Mouse (Mus musculus) intestine, embryonic 16.5 days (tissue): ENCODE data around the gene Hist1h2ai. TPM values are rescaled to one million over a fixed set of nuclear protein-coding genes. Genes with fewer than 3 reads are reported as not detected.
"Not testable (repeated sequence)": the region's sequence is repeated elsewhere in the genome, so short reads cannot be mapped to it uniquely, and the experiment has no call there.

Source experiments
- ATAC-seq: fragments of 200-750 bp; cut with Nextera tagmentation; 2 replicates; pipeline ENCODE4 v1.8.0; 2017; ENCODE audit warnings: moderate TSS enrichment, moderate library complexity
- H3K27ac ChIP-seq: fragments of 300-500 bp; sonication (generic); 2 replicates; pipeline ENCODE4 v1.5.1; 2014; ENCODE audit warnings: mild to moderate bottlenecking, low read length
- H3K27me3 ChIP-seq: fragments of 300-500 bp; sonication (generic); replicated peaks from 2 replicates; pipeline ENCODE4 v1.6.1; 2014; ENCODE audit warnings: low read length, control low read depth, mixed read lengths; ENCODE audit not compliant: control insufficient read depth, insufficient read depth
- H3K36me3 ChIP-seq: fragments of 300-500 bp; sonication (generic); 2 replicates; pipeline ENCODE4 v1.6.1; 2014; ENCODE audit warnings: low read length, control low read depth; ENCODE audit not compliant: control insufficient read depth, insufficient read depth
- H3K4me1 ChIP-seq: fragments of 300-500 bp; sonication (generic); 2 replicates; pipeline ENCODE4 v1.6.1; 2014; ENCODE audit warnings: low read length, control low read depth, mixed read lengths; ENCODE audit not compliant: control insufficient read depth, insufficient read depth
- H3K4me2 ChIP-seq: fragments of 300-500 bp; sonication (generic); 2 replicates; pipeline ENCODE4 v1.6.1; 2014; ENCODE audit warnings: low read depth, low read length, control low read depth
- H3K4me3 ChIP-seq: fragments of 300-500 bp; sonication (generic); 2 replicates; pipeline ENCODE4 v1.5.1; 2014; ENCODE audit warnings: mild to moderate bottlenecking, low read length
- H3K9ac ChIP-seq: fragments of 300-500 bp; sonication (generic); 2 replicates; pipeline ENCODE4 v1.6.1; 2014; ENCODE audit warnings: low read depth, low read length
- H3K9me3 ChIP-seq: fragments of 300-500 bp; sonication (generic); 2 replicates; pipeline ENCODE4 v1.6.1; 2016; ENCODE audit warnings: low read length, control low read depth; ENCODE audit not compliant: control insufficient read depth
- WGBS: fragments of 180-500 bp; shearing (Covaris S2); extraction: QIAGEN DNeasy Blood & Tissue Kit; methylation state at CpG from one replicate; pipeline ENCODE4 v1.1.7; 2014; 5-methylcytosine and 5-hydroxymethylcytosine counted together
- polyA plus RNA-seq: library from polyadenylated mRNA; unstranded; fragments of >200 nt; fragmentation: Nextera tagmentation; extraction: Ambion mirVana; gene quantifications from 2 replicates; pipeline ENCODE4 v1.2.1, GENCODE M21; 2015

Gene Hist1h2ai
- polyA plus RNA-seq, 1 experiment from 2014 or later: 10.9 TPM

DNA sequence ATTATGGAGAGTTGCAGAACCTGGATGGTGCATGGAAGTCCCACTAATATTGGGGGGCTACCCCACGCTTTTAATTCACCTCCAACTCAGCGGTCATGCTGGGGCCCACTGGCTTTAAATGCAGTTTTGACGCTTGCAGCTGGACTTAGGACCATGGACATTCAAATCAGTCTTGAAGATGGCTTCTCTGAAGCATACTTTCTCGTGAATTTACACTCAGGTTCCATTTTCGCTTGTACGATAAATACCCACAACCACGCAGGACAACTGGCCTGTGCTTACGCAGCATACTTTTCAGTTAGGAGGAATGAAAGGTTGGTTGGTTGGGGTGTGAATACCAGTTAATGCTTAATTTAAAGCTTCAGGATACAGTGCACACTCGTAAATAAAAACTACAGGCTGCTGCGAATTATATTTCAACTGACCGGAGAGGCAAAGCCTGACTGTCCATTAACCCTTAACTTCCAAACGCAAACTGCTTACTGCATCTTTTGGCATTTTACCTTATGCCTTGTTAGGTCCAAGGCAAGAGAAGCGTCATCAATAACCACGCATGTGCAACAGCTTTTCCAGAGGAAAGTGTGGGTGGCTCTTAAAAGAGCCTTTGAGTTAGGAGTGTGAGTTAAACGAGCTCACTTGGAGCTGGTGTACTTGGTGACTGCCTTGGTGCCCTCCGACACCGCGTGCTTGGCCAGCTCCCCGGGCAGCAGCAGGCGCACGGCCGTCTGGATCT is 925 bp upstream of the Hist1h2ai start:
- under 1% methylated on average over 20 of the region's 22 CpGs for WGBS
- H3K27ac ChIP-seq: peak overlapping the region; percentile 91
- H3K9ac ChIP-seq: peak overlapping the region; percentile 68
- H3K4me2 ChIP-seq: peak overlapping the region; percentile 88
- H3K27me3 ChIP-seq: no peaks in the 10 kb centered on the region
- H3K4me1 ChIP-seq: peaks cover 16% of the 10 kb centered on the region
- no peaks in the 10 kb centered on the region for H3K36me3 ChIP-seq
- H3K4me3 ChIP-seq: peak overlapping the region; percentile 48
- H3K9me3 ChIP-seq: no peaks in the 10 kb centered on the region
- no peak for ATAC-seq

DNA sequence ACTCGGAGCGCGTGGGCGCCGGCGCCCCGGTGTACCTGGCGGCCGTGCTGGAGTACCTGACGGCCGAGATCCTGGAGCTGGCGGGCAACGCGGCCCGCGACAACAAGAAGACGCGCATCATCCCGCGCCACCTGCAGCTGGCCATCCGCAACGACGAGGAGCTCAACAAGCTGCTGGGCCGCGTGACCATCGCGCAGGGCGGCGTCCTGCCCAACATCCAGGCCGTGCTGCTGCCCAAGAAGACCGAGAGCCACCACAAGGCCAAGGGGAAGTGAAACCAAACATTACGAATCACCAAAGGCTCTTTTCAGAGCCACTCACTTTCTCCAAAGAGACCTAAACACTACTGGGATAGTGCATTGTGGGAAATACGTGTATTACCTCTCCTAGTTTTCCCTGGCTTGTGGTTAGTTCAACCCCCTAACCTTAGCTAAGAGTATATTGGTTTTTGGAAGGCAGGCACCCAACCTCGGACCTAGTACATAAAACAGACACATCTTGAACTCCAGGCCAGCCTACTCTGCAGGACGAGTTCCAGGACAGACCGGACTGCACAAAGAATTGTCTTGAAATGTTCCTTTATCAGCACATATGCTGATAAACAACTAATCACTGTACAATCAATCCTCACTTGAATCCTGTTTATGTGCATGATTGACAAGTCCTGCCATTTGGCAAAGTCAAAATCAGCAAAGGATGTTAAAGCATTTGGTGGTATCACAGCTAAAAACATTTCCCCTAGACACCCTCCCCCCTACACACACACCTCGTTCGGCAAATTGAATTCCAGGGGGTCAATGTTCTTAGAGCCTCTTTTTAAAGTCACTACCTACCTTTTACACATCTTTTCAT is 544 bp downstream of the Hist1h2ai start:
- Histone ChIP-seq H3K4me2 (peak overlapping the region; percentile 88), H3K4me3 (peak overlapping the region; percentile 52), H3K9ac (peak overlapping the region; percentile 58), H3K27ac (peak overlapping the region; percentile 96), H3K4me1 (peaks cover 22% of the 10 kb centered on the region)
- peak; percentile 1 for ATAC-seq
- H3K9me3 ChIP-seq, H3K36me3 ChIP-seq, H3K27me3 ChIP-seq: not testable (repeated sequence)
- WGBS: 0% methylated on average over 9 of the region's 38 CpGs

DNA sequence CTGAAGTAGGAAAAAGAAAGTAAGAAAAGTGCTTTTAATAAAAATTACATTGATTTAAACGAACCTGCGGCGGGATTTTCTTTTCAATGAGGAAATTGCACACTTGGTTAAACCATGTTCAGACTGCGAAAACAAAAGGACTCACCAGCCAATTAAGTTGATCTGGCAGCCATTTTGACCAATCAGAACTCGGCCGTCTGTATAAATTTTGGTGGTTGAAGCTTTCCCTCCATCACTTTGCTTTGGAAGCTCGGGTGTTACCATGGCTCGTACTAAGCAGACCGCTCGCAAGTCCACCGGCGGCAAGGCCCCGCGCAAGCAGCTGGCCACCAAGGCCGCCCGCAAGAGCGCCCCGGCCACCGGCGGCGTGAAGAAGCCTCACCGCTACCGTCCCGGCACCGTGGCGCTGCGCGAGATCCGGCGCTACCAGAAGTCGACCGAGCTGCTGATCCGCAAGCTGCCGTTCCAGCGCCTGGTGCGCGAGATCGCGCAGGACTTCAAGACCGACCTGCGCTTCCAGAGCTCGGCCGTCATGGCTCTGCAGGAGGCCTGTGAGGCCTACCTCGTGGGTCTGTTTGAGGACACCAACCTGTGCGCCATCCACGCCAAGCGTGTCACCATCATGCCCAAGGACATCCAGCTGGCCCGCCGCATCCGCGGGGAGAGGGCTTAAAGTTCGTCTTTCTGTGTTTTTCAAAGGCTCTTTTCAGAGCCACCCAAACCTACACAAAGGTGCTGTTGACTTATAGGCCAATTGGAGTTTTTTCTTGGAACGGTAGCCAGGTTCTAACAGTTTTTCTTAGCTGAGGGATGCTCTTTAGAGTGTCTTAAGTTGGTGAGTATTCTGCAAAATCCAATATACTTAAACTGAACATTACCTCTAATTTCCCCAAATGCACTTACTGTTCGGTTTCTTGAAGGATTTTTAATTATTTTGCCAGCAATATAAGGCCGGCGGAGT is 1.5 kb downstream of the Hist1h2ai start, which contains the start of gene Hist1h3h:
Hist1h3h (plus strand) TSS at position 263 of the 961 bp plus-strand sequence.
- not testable (repeated sequence) for H3K9me3 ChIP-seq, H3K36me3 ChIP-seq, H3K27me3 ChIP-seq
- H3K4me1 ChIP-seq: peaks cover 24% of the 10 kb centered on the region
- H3K4me2 ChIP-seq: peak within 1 kb of the TSS; percentile 79
- peak; percentile 36 for ATAC-seq
- WGBS: 1% methylated on average over 25 of the region's 56 CpGs
- H3K27ac ChIP-seq: peak within 1 kb of the TSS; percentile 96
- peak within 1 kb of the TSS; percentile 55 for H3K4me3 ChIP-seq
- H3K9ac ChIP-seq: peak within 1 kb of the TSS; percentile 68

DNA sequence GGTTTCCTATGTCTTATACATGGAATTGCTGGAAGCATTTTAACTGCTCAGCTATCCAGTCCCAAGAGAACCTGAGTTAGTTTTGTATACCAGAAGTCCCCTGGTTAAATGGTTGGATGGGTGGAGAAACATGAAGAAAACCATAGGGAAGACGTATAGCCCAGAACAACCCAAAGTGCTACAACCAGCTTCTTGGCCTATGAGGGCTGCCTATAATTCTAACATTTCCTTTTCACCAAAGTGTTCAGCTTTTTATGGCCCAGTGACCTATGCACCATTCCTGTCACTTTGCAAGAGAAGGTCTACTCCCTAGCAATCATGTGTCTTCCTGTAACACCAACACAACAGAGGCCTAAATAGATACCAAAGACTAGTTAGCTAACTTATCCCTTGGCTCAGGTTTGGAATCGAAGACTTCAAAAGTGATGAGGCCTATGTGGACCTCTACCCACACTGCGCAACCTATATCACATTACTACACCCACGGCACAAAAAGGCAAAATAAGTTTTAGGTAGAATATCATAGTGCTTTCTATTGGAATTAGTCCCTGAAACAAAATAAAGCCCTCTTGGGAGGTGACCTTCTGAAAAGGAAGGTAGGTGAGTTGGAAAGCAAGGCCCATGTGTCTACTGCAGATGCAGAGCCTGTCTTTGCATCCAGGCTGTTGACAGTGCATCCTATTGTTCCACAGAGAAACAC is 2.3 kb downstream of the Hist1h2ai start:
- WGBS: 61% methylated on average over 4 of the region's 4 CpGs
- ATAC-seq: no peak
- Histone ChIP-seq H3K9me3 (no peaks in the 10 kb centered on the region), H3K4me1 (peaks cover 25% of the 10 kb centered on the region), H3K27ac (peak overlapping the region; percentile 77), H3K36me3 (no peaks in the 10 kb centered on the region), H3K4me2 (peak overlapping the region; percentile 66), H3K4me3 (peak overlapping the region; percentile 55), H3K9ac (peak overlapping the region; percentile 68), H3K27me3 (no peaks in the 10 kb centered on the region)

DNA sequence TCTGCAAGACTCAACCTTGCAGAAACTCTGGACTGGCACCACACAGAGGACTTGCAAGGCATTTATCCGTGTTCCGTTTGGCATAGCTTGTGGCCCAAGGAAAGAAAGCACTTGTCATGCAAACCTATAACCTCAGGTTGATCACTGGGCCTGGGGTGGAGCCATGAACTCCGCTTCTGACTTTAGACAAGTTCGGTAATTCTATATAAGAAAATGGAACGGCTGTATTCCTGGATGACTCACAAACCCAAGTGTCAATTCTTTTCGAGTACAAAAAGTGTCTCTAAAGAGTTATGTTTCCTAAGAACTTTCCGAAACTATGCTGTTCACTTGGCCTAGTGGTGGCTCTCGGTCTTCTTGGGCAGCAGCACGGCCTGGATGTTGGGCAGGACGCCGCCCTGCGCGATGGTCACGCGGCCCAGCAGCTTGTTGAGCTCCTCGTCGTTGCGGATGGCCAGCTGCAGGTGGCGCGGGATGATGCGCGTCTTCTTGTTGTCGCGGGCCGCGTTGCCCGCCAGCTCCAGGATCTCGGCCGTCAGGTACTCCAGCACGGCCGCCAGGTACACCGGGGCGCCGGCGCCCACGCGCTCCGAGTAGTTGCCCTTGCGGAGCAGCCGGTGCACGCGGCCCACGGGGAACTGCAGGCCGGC is 5.0 kb downstream of the Hist1h2ai start:
- WGBS: 2% methylated on average over 20 of the region's 44 CpGs
- not testable (repeated sequence) for H3K9me3 ChIP-seq, H3K27me3 ChIP-seq, H3K36me3 ChIP-seq
- Histone ChIP-seq H3K27ac (peak overlapping the region; percentile 80), H3K4me2 (peak overlapping the region; percentile 60), H3K4me3 (peak overlapping the region; percentile 49), H3K9ac (peak overlapping the region; percentile 59), H3K4me1 (peaks cover 17% of the 10 kb centered on the region)
- ATAC-seq: peak; percentile 24

DNA sequence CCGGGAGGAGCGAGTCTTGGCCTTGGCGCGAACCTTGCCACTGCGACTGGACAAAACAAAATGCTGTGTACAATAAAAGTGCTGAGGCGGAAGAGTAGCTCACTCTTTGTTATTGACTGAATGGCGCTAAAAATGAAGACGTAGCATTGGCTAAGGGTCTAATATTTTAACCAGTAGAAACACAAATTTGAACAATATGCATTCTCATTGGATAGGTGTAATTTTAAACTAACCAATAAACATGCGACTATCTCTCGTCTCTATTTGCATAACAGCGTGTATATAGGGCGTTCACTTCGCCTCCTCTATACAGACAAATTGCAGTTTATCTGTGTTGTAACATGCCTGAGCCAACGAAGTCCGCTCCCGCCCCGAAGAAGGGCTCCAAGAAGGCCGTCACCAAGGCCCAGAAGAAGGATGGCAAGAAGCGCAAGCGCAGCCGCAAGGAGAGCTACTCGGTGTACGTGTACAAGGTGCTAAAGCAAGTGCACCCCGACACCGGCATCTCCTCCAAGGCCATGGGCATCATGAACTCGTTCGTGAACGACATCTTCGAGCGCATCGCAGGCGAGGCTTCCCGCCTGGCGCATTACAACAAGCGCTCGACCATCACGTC is 5.6 kb downstream of the Hist1h2ai start, which contains the start of gene Hist1h2bm:
Hist1h2bm (plus strand) TSS at position 288 of the 616 bp plus-strand sequence.
- not testable (repeated sequence) for H3K9me3 ChIP-seq, H3K36me3 ChIP-seq, H3K27me3 ChIP-seq
- Histone ChIP-seq H3K4me2 (peak within 1 kb of the TSS; percentile 60), H3K4me3 (peak within 1 kb of the TSS; percentile 49), H3K9ac (peak within 1 kb of the TSS; percentile 59), H3K4me1 (peaks cover 17% of the 10 kb centered on the region), H3K27ac (peak within 1 kb of the TSS; percentile 80)
- peak; percentile 97 for ATAC-seq
- under 1% methylated on average over 34 of the region's 37 CpGs for WGBS

DNA sequence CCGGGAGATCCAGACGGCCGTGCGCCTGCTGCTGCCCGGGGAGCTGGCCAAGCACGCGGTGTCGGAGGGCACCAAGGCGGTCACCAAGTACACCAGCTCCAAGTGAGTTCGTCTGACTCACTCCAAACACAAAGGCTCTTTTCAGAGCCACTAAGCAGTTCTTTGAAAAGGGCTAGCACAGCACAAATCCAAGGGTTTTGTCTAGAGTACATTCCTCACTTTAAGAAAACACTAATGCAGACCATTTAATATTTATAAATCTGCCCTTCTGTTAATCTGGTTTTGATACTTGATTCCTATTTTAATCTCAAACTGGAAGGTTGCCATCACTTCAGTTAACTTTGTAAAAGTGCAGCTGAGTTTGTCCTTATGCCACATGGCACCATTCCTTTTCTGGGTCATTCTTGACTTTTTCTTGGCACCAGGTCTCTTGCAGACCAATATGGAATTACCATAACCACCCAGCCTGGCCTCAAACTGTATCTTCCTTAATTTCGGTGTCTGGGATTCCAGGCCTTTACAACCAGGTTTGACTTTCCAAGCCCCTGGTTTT is 6.2 kb downstream of the Hist1h2ai start:
- H3K9ac ChIP-seq: peak overlapping the region; percentile 57
- H3K4me1 ChIP-seq: peaks cover 17% of the 10 kb centered on the region
- H3K36me3 ChIP-seq: no peaks in the 10 kb centered on the region
- peak overlapping the region; percentile 33 for H3K4me3 ChIP-seq
- no peaks in the 10 kb centered on the region for H3K9me3 ChIP-seq
- WGBS: 4% methylated on average over 11 of the region's 11 CpGs
- H3K27me3 ChIP-seq: no peaks in the 10 kb centered on the region
- peak overlapping the region; percentile 52 for H3K4me2 ChIP-seq
- H3K27ac ChIP-seq: peak overlapping the region; percentile 80
- ATAC-seq: peak; percentile 27
